Mouse (Mus musculus) heart, postnatal 0 days (tissue): ENCODE results near the gene Tbc1d2b.

Experiments
- CTCF ChIP-seq: IDR thresholded peaks from 2 replicates; pipeline ENCODE4 v1.5.1; 2016; ENCODE audit warnings: antibody characterized with exemption, control low read depth, low read depth
- EP300 ChIP-seq: IDR thresholded peaks from 2 replicates; pipeline ENCODE4 v1.6.1; 2016; ENCODE audit warnings: antibody characterized with exemption, low read depth

DNA sequence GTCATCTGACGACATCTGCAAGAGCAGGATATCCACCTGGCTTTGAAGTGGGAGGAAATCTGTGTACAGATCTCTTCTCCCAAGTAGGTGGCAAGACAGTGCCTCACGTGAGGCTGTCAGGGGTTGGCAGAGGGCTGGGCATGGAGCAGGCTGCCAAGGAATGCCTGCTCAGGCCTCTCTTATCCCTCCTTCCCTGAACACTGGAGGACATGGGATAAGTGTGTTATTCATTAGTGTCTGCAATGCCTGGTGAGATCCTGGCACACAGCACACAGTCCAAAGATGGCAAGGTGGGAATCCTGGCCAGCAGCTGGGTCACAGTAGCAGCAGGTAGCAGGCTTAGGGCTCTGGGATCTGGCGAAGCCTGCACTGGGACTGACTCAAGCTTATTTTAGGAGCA is 57.5 kb downstream of the Tbc1d2b start:
- no peak for TF ChIP-seq CTCF
- no peak for TF ChIP-seq EP300
